Mouse (Mus musculus): ENCODE results near the gene 4921517D22Rik.
"Not testable (repeated sequence)": the region's sequence is repeated elsewhere in the genome, so short reads cannot be mapped to it uniquely, and the experiment has no call there.

4921517D22Rik gene

DNA sequence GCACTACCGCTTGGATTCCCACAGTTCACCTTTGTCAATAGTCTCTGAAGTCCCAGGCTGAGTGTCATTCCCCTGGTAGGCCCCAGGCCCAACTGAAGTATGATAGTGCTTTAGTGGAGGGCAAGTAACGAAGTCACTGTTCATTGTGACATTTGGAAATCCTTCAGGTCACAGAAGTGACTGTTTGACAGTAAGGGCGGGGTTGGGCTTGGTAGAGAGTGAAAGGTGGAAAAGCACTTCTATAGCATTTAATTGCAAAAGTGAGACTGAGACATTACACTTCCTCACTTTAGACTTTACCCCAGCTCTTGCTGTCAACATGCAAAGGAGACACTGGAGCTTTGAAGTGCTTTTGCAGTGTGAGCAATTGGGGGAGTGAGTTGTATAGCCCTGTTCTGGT is at the start of gene 4921517D22Rik:
Gene 4921517D22Rik (minus strand): TSS at position 101 of the 400 bp plus-strand sequence.
- in situ Hi-C loops (cut with MboI, MseI), result no loop called here

GRCm38 (mm10) chr13:59741697-59742096 is 47.8 kb upstream of the 4921517D22Rik start:
- in situ Hi-C loops (cut with MboI, MseI), result no loop called here

DNA sequence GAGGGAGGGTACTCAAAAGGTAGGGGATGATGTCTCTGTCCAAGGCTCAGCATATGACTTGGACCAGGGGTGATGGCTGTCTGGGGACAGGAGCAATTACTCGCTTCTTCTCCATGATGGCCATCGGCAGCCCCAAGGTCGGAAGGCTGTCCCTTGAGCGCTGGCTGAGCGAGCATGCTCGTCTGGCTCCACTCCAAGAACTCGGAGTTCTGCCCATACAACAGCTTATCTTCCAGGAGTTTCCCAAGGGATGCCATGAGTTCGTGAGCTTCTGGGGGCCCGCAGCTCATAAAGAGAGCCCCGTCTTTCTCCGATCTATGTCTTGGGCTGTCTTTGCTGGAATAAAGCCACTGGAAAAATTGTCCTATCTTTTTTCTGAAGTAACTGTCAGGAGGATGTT is 47.2 kb upstream of the 4921517D22Rik start:
- in situ Hi-C loops (cut with MboI, MseI), result no loop called here

GRCm38 (mm10) chr13:59739397-59739796 is 45.5 kb upstream of the 4921517D22Rik start:
- in situ Hi-C loops (cut with MboI, MseI), result no loop called here

- in situ Hi-C loops (cut with MboI, MseI), result no loop called here
Measured at GRCm38 (mm10) chr13:59738455-59738854, 44.5 kb upstream of the 4921517D22Rik start.

DNA sequence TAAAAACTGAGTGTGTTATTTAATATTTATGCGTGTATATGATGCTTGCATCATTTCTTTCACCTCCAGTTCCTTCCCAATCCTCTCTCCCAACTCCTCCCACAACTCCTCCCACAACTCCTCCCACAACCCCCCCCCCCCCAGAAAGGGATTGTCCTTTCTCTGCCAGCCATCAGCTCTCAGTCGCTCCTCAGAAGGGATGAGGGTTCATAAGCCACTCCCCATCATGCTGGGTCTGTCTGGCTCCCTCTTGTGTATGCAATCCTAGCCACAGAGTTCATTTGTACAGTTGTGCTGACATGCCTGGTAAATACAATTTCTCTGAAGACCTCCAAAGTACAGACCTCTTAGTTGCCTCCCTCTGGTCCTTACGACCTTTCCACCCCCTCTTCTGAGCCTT is 41.3 kb upstream of the 4921517D22Rik start:
- in situ Hi-C loops (cut with MboI, MseI), result no loop called here

DNA sequence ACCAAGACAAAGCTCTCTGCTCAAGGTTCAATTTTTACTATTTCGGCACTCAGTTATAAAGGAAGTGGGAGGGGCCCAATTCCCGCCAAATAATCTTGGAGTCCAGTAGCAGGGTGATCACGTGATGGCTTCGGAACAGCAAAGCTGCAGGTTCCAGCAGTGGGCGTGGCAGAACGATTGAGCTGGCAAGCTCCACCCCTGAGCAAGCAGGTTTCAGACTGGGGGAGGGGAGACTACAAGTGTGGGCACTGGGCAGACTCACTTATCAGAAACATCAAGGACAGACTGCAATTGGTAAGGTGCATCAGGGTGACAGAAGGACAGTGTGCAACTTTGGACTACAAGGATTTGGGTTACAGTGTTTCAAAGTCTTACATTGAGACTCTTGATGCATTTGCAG is 40.4 kb upstream of the 4921517D22Rik start:
- in situ Hi-C loops (cut with MboI, MseI), result loop anchor here in 1 of 2 experiments (5.0 kb wide), 1 partner anchor 1092 kb away; no protein-coding TSS in a partner anchor

DNA sequence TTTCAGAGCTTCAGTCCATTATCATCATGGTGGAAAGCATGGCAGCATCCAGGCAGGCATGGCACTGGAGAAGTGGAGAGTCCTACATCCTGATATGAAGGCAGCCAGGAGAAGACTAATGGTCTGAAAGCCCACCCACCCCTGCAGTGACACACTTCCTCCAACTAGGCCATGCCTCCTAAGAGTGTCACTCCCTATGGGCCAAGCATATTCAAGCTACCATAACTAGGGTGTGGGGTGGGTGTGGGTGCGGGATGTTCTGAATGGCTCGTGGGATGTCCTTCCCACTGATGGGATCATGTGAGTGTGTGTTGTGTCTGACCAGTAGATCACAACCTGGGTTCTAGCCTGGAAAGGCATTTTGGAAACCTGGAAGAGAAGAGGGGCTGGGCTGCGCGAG is 40.0 kb upstream of the 4921517D22Rik start:
- in situ Hi-C loops (cut with MboI, MseI), result loop anchor here in 1 of 2 experiments (5.0 kb wide), 1 partner anchor 1092 kb away; no protein-coding TSS in a partner anchor

DNA sequence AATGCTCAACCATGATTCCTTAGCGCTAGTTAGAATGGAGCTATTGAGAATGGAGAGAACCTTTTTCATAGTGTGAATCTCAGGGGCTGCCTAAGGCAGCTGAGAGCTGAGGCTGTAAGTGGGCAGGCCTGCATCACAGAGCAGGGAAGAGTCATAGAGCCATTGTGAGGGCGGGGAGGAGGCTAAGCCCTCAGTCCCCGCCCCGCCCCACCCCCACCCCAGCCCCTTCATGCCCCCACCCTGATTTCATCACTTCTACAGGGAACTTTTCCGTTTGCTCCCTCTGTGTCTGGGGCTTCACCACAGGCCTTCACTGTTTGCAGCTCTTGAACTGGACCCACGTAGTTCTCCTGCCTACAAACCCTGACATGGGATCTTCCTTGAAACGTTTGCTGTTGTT is 37.7 kb upstream of the 4921517D22Rik start, which contains the start of gene Spata31d1d:
Gene Spata31d1d (minus strand): TSS at position 101 of the 400 bp plus-strand sequence.
- in situ Hi-C loops (cut with MboI, MseI), result loop anchor here in 1 of 2 experiments (5.0 kb wide), 1 partner anchor 1089 kb away; no protein-coding TSS in a partner anchor

- in situ Hi-C loops (cut with MboI, MseI), result loop anchor here in 1 of 2 experiments (5.0 kb wide), 1 partner anchor 86 kb away; no protein-coding TSS in a partner anchor
Measured at GRCm38 (mm10) chr13:59728378-59729093, 34.6 kb upstream of the 4921517D22Rik start.

DNA sequence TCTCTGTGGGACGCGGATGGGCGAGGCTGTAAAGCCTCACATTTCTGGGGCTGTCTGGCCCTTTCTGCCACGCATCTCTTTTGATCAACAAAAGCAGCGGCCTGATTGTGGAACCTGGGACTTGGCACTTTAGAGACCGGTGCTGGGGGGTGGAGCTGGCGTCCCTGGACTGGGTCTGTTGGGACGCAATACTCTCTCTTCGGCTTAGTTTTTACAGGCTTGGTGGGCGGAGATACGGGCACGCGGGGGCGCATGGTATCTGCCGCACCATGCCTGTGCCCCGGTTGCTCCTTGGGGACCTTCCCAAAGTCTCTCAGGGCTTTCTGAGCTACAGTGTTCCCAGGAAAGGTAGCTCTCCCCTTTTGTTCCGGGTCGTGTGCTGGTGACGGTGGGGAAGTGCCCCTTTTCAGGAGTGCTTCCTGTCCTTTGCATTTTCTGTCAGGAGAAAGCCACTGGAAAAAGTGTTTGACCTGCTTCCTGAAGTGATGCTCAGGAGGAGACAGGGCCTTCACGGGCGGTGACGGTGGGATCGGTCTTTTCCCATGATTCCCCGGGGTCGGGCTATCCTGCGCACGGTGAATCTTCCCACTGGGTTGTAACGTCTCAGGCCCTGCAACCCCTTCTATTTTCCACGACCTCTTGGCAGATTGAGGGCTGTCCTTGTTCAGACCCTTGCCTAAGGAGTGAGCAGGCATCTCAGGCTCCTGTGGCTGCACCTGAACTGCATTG is 32.4 kb upstream of the 4921517D22Rik start:
- in situ Hi-C loops (cut with MboI, MseI), result loop anchor here in 1 of 2 experiments (5.0 kb wide), 1 partner anchor 84 kb away; no protein-coding TSS in a partner anchor

GRCm38 (mm10) chr13:59722089-59722488 is 28.2 kb upstream of the 4921517D22Rik start:
- in situ Hi-C loops (cut with MboI, MseI), result not testable (repeated sequence)

GRCm38 (mm10) chr13:59719475-59719874 is 25.6 kb upstream of the 4921517D22Rik start:
- in situ Hi-C loops (cut with MboI, MseI), result no loop called here

DNA sequence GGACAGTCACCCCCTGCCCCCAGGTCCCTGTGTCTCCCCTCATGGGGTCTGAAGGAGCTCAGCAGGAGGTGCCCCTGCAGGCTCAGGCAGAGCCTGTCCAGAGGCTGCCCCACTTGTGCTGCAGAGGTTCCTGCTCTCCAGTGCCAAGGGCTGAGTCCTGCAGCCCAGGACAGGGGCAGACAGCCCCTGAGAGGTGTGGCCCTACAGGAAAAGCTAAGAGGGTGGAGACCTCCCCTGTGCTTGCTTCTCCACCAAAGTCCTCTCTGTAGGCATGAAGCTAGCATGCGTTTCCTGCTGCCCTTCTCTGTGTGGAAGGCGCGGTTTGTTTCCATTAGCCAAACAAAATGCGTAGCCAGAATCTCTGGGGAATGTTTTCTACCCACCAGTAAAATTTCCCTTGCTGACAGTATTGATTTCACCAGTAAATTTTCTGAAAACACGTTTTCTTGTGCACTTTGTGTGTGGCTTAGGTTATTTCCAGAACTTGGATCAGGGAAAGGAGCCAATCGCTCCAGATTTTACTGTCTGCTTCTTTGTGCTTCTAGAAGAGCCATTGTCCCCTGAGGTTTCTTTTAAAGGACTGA is 25.0 kb upstream of the 4921517D22Rik start:
- in situ Hi-C loops (cut with MboI, MseI), result not testable (repeated sequence)

DNA sequence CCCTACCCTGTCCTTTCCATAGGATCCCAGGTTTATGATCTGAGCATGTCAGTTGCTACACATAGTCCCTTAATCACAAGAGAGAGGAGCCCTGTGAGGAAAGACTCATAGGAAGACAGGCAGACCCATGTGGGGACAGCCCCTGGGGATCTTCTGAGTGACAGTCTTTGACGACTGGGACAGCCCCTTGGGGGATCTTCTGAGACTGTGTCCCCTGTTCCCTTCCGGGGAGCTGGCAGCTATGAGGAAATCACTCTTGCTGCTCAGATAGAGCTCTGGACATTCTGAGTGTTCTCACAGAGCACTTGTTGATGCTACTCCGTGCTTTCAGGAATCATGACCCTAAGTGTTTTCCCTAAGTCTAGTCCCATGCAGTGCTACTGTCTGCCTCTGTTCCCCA is 19.8 kb upstream of the 4921517D22Rik start:
- in situ Hi-C loops (cut with MboI, MseI), result no loop called here

DNA sequence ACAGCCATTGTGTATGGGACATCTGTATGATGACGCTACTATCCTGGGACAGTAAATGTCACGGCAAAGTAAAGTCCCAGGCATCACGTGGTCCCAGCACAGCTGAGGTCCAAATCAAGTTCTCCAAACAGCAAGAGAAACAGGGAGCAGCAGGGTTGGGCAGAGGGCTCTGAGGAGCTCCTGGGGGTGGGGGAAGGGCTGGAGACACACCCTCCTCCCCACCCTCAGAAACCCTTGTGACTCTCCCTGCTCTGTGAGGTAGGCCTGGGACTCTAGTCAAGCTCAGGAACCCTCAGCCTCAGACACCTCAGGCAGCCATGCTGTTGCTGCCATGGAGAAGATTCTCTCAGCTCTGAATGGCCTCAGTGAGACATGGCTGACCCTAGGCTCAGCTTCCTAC is 18.1 kb upstream of the 4921517D22Rik start, which contains the start of gene Spata31d1b:
Gene Spata31d1b (plus strand): TSS at position 301 of the 400 bp plus-strand sequence.
- in situ Hi-C loops (cut with MboI, MseI), result not testable (repeated sequence)

GRCm38 (mm10) chr13:59710230-59710629 is 16.3 kb upstream of the 4921517D22Rik start, which contains the start of gene Spata31d1a:
TSS of gene Spata31d1a (minus strand) at chr13:59710330.
- in situ Hi-C loops (cut with MboI, MseI), result no loop called here

- in situ Hi-C loops (cut with MboI, MseI), result no loop called here
Measured at GRCm38 (mm10) chr13:59704562-59704961, 10.7 kb upstream of the 4921517D22Rik start.

DNA sequence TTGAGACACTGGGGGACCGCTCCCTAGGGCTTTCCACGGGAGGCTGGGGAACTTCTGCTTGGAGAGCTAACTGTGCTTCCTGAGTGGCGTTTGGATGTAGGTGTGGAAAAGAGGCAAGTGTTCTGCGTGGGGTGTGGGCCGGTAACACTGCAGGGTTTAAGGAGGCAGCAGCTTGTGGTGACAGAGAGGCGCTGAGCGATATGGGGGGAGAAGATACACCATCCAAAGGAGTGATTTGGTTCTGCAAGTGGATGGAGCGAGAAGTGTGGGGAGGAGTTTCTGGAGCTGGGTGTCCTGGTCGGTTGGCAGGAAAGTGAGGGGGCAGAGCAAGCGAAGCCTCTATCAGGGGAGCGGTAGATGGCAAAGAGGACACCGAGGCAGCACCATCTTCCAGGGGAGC is 9.6 kb upstream of the 4921517D22Rik start:
- in situ Hi-C loops (cut with MboI, MseI), result no loop called here

DNA sequence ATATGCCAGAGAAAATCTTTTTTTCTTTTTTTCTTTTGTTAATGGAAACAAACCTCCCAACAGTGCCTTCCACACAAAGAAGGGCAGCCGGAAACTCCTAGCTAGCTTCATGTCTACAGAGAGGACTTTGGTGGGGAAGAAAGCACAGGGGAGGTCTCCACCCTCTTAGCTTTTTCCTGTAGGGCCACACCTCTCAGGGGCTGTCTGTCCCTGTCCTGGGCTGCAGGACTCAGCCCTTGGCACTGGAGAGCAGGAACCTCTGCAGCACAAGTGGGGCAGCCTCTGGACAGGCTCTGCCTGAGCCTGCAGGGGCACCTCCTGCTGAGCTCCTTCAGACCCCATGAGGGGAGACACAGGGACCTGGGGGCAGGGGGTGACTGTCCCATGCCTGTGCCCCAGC is 6.2 kb upstream of the 4921517D22Rik start:
- in situ Hi-C loops (cut with MboI, MseI), result not testable (repeated sequence)

DNA sequence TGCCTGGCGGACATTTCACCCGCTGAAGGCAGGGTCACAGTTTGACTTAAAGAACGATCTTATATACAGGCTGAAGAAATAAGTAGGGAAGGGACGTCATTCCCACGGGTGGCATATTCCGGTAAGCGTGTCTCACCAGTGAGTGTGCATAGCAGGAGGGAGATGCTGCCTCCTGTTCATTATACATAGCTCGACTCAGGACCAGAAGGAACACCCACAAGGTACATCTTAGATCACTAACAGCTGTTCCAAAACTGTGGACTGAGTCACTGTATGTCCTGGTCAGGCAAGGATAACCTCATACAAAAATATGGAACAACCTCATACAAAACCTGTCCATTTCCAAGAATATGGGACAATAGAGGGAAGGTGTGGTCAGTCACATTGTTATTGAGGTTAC is 5.2 kb upstream of the 4921517D22Rik start:
- in situ Hi-C loops (cut with MboI, MseI), result no loop called here

- in situ Hi-C loops (cut with MboI, MseI), result no loop called here
Measured at GRCm38 (mm10) chr13:59695781-59696180, 1.9 kb upstream of the 4921517D22Rik start.

Measured in T-helper 17 cell (primary cell).